Mouse (Mus musculus) kidney, embryonic 14.5 days (tissue): ENCODE measurements around the gene Nr2f2. TPM values are rescaled to one million over a fixed set of nuclear protein-coding genes. Genes with fewer than 3 reads are reported as not detected.
A peak's percentile ranks its signal among the peaks of the same experiment; 100 is the strongest.

Experiments
- ATAC-seq: fragments of 200-750 bp; cut with Nextera tagmentation; 2 replicates; pipeline ENCODE4 v1.8.0; 2017; ENCODE audit warnings: moderate number of reproducible peaks, mild to moderate bottlenecking, moderate TSS enrichment, moderate library complexity; ENCODE audit not compliant: low FRiP score, low TSS enrichment
- H3K27ac ChIP-seq: fragments of 300-500 bp; sonication (generic); 2 replicates; pipeline ENCODE4 v1.5.1; 2014; ENCODE audit warnings: low read depth, mild to moderate bottlenecking, low read length, moderate library complexity, mixed read lengths
- H3K27me3 ChIP-seq: fragments of 300-500 bp; sonication (generic); 2 replicates; pipeline ENCODE4 v1.6.1; 2014; ENCODE audit warnings: mild to moderate bottlenecking, low read length; ENCODE audit not compliant: control insufficient read depth, insufficient read depth
- H3K36me3 ChIP-seq: fragments of 300-500 bp; sonication (generic); 2 replicates; pipeline ENCODE4 v1.6.1; 2014; ENCODE audit warnings: low read length, mixed read lengths; ENCODE audit not compliant: control insufficient read depth, insufficient read depth
- H3K4me1 ChIP-seq: fragments of 300-500 bp; sonication (generic); 2 replicates; pipeline ENCODE4 v1.6.1; 2014; ENCODE audit warnings: low read length, mixed read lengths; ENCODE audit not compliant: control insufficient read depth, insufficient read depth
- H3K4me2 ChIP-seq: fragments of 300-500 bp; sonication (generic); replicated peaks from 2 replicates; pipeline ENCODE4 v1.6.1; 2014; ENCODE audit warnings: low read depth, mild to moderate bottlenecking, low read length
- H3K4me3 ChIP-seq: fragments of 300-500 bp; sonication (generic); 2 replicates; pipeline ENCODE4 v1.5.1; 2014; ENCODE audit warnings: mild to moderate bottlenecking, low read length
- H3K9ac ChIP-seq: fragments of 300-500 bp; sonication (generic); 2 replicates; pipeline ENCODE4 v1.6.1; 2014; ENCODE audit warnings: low read depth, mild to moderate bottlenecking, low read length, moderate library complexity
- H3K9me3 ChIP-seq: fragments of 300-500 bp; sonication (generic); 2 replicates; pipeline ENCODE4 v1.6.1; 2016; ENCODE audit warnings: low read length; ENCODE audit not compliant: control insufficient read depth
- WGBS: fragments of 180-500 bp; shearing (Covaris S2); extraction: QIAGEN DNeasy Blood & Tissue Kit; methylation state at CpG from one replicate; pipeline ENCODE4 v1.1.7; 2014; 5-methylcytosine and 5-hydroxymethylcytosine counted together
- polyA plus RNA-seq: library from polyadenylated mRNA; unstranded; fragments of >200 nt; fragmentation: Nextera tagmentation; extraction: Ambion mirVana; gene quantifications from 2 replicates; pipeline ENCODE4 v1.2.1, GENCODE M21; 2014

Gene Nr2f2
- polyA plus RNA-seq, 1 experiment from 2014 or later = 310 TPM

- Histone ChIP-seq H3K4me3 (no peak overlapping the region), H3K4me2 (peak overlapping the region; percentile 73), H3K9ac (no peak overlapping the region), H3K4me1 (peaks cover 18% of the 10 kb centered on the region), H3K27ac (0 out of 2 replicates have a peak overlapping the region, but pooled peaks have one; percentile 76), H3K27me3 (peaks cover 9% of the 10 kb centered on the region; the same call in 1 of the 2 replicates), H3K36me3 (no peaks in the 10 kb centered on the region), H3K9me3 (no peaks in the 10 kb centered on the region)
- no peak for ATAC-seq
- 24% methylated on average over 14 of the region's 14 CpGs for WGBS
Measured at GRCm38 (mm10) chr7:70332926-70333664, 33.4 kb downstream of the Nr2f2 start.

- Histone ChIP-seq H3K9me3 (no peaks in the 10 kb centered on the region), H3K27ac (peak overlapping the region; percentile 76), H3K4me1 (peaks cover 11% of the 10 kb centered on the region), H3K27me3 (peaks cover 9% of the 10 kb centered on the region; the same call in 1 of the 2 replicates), H3K9ac (peak overlapping the region; percentile 63), H3K36me3 (no peaks in the 10 kb centered on the region), H3K4me2 (peak overlapping the region; percentile 73), H3K4me3 (peak overlapping the region; percentile 44)
- 7% methylated on average over 26 of the region's 26 CpGs for WGBS
- no peak for ATAC-seq
Measured at GRCm38 (mm10) chr7:70332064-70332850, 34.3 kb downstream of the Nr2f2 start.

GRCm38 (mm10) chr7:70331243-70332063, 35.1 kb downstream of the Nr2f2 start:
- Histone ChIP-seq H3K4me2 (peak overlapping the region; percentile 73), H3K27ac (peak overlapping the region; percentile 76), H3K4me1 (peaks cover 11% of the 10 kb centered on the region), H3K9ac (peak overlapping the region; percentile 63), H3K4me3 (peak overlapping the region; percentile 44), H3K9me3 (no peaks in the 10 kb centered on the region), H3K36me3 (no peaks in the 10 kb centered on the region), H3K27me3 (peaks cover 9% of the 10 kb centered on the region; the same call in 1 of the 2 replicates)
- WGBS = under 1% methylated on average over 42 of the region's 48 CpGs
- peak; percentile 84 for ATAC-seq

- Histone ChIP-seq H3K4me2 (peak overlapping the region; percentile 73), H3K27me3 (peaks cover 9% of the 10 kb centered on the region; the same call in 1 of the 2 replicates), H3K4me3 (peak overlapping the region; percentile 44), H3K36me3 (no peaks in the 10 kb centered on the region), H3K4me1 (peaks cover 11% of the 10 kb centered on the region), H3K27ac (peak overlapping the region; percentile 76), H3K9ac (peak overlapping the region; percentile 63), H3K9me3 (no peaks in the 10 kb centered on the region)
- 1% methylated on average over 19 of the region's 19 CpGs for WGBS
- ATAC-seq = peak; percentile 54
Measured at GRCm38 (mm10) chr7:70330761-70331242, 35.7 kb downstream of the Nr2f2 start.

GRCm38 (mm10) chr7:70330207-70330562, 36.4 kb downstream of the Nr2f2 start:
- no peaks in the 10 kb centered on the region for H3K36me3 ChIP-seq
- H3K9me3 ChIP-seq = no peaks in the 10 kb centered on the region
- ATAC-seq = no peak
- H3K9ac ChIP-seq = no peak overlapping the region
- 0 out of 2 replicates have a peak overlapping the region, but pooled peaks have one; percentile 8 for H3K4me2 ChIP-seq
- peaks cover 17% of the 10 kb centered on the region for H3K4me1 ChIP-seq
- H3K4me3 ChIP-seq = peak overlapping the region; percentile 44
- H3K27me3 ChIP-seq = peaks cover 13% of the 10 kb centered on the region
- H3K27ac ChIP-seq = no peak overlapping the region
- WGBS = 16% methylated on average over 12 of the region's 12 CpGs

- peaks cover 18% of the 10 kb centered on the region for H3K4me1 ChIP-seq
- no peak for ATAC-seq
- no peak overlapping the region for H3K4me3 ChIP-seq
- H3K4me2 ChIP-seq = no peak overlapping the region
- no peaks in the 10 kb centered on the region for H3K9me3 ChIP-seq
- H3K9ac ChIP-seq = no peak overlapping the region
- H3K27ac ChIP-seq = no peak overlapping the region
- WGBS = 34% methylated on average over 19 of the region's 19 CpGs
- H3K36me3 ChIP-seq = no peaks in the 10 kb centered on the region
- peaks cover 14% of the 10 kb centered on the region for H3K27me3 ChIP-seq
Measured at GRCm38 (mm10) chr7:70329521-70330206, 36.9 kb downstream of the Nr2f2 start.

- Histone ChIP-seq H3K4me2 (no peak overlapping the region), H3K27ac (no peak overlapping the region), H3K4me1 (peaks cover 17% of the 10 kb centered on the region), H3K27me3 (peaks cover 17% of the 10 kb centered on the region), H3K4me3 (no peak overlapping the region), H3K9ac (no peak overlapping the region), H3K36me3 (no peaks in the 10 kb centered on the region), H3K9me3 (no peaks in the 10 kb centered on the region)
- 36% methylated on average over 6 of the region's 6 CpGs for WGBS
- no peak for ATAC-seq
Measured at GRCm38 (mm10) chr7:70329037-70329516, 37.5 kb downstream of the Nr2f2 start.
